Mouse (Mus musculus) NIH3T3 (cell line): ENCODE measurements around the gene Nfxl1.
"Not testable (repeated sequence)": the region's sequence is repeated elsewhere in the genome, so short reads cannot be mapped to it uniquely, and the experiment has no call there.

Experiments used
- DNase-seq: peaks from one replicate; pipeline ENCODE4 v3.0.0-alpha.2; 2012; ENCODE audit warnings: low read depth

Gene Nfxl1

DNA sequence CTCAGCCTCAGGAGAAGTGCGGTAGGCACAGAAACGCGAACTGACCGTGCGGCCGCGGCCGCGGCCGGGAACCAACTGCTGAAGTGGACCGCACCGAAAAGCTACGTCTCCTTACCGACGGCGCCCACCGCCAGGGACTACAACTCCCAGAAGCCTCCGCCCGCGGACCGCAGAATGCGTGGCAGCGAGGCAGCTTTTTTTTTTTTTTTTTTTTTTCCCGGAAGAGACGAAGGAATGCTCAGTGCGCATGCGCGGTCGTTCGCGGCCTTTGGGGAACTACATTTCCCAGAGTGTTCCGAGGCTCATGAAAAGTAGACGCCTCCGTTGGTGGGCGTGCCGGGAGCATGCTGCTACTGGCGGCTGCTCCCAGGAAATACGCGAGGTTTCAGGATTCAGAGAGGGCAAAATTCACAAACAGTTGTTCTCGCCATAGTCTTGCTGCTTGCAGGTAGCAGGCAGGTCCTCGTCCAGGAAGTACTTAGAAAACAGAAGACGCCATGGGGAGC, at the start of gene Nfxl1:
Nfxl1 (minus strand) TSS at position 141 of the 506 bp plus-strand sequence.
- peak; percentile 100 for DNase-seq

DNA sequence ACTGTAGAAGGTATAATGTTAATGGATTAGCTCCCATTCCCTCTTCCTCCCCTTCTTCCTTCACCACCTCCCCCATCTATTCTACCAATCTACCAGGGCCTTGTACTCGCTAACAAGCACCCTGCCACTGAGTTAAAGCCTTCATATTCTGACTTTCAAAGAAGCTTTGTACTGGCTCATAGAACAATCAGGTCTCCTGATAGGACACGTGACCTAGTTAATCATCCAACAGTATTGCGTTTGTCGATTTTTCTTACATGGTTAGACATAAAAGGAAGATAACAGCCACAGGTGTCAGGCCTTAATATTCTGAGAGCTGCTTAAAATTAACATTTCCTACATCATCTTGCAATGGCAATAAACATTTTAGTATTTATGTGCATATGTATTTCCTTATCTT, 43.7 kb upstream of the Nfxl1 start:
- DNase-seq: no peak

DNA sequence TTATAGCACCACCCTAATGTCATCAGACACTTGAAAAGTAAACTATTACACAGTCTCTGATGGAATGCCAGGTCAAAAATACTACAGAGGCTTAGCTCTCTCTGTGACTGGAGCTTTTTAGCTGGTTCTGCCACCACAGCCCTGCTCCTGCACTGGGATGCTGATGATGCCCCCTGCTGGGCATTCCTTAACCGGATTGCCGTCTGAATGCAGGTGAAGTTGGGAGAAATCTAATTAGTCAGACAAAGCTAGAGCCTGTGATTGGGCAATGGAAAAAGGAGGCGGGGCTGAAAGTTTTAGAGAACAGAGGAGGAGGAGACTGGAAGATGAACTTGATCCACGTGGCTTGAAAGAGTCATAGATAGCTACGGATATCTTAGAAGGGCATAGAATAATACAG, 41.5 kb upstream of the Nfxl1 start:
- peak; percentile 71 for DNase-seq

DNA sequence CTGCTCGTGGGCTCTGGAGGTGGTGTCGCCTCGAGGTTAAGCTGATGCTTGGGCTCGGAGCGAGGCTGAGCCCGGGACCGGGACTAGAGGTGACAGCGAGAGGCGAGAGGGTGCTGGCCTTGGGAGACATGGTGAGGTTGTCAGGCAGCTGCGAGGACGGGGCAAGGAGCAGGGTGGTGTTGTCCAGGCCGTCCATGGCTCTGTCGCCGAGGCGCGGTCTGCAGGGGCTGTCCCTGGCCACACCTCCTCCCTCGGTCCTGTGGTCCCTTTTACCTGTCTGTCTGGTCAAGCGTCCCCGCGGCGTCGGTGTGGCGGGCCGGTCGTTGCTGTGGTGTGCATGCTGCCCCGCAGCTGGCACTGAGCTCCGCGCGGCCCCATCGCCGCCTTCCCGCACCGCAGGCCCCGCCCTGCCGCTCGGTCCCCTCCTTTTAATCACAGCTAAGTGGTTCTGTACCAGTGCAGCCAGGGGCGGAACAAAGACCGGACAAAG, 27.8 kb upstream of the Nfxl1 start, which contains the start of gene Gm5868:
Gm5868 (minus strand) TSS at position 360 of the 490 bp plus-strand sequence.
- no peak for DNase-seq

DNA sequence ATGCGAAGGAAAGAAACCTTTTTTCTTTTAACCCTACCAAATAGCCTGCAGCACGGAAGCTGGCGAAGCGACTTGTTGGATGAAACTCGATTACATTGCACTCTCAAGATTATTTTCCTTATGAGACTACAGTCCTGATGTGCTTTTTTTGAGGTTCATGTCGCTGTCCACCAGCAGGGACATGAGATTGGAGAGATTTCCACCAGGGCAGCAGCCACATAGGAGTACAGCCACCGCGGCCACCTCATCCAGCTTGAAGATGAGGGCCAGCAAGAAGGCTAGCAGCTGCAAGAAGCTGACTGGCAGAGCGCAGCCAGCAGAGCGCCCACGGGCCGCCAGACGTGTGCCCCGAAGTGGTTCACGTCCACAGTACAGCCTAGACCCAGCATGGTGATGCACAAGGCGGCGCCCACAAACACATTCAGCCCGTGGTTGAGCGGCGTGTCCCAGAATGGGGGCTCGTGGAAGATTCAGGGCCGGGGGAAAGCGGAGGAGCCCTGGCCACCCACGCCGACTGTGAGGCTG, 27.2 kb upstream of the Nfxl1 start:
- DNase-seq: not testable (repeated sequence)

DNA sequence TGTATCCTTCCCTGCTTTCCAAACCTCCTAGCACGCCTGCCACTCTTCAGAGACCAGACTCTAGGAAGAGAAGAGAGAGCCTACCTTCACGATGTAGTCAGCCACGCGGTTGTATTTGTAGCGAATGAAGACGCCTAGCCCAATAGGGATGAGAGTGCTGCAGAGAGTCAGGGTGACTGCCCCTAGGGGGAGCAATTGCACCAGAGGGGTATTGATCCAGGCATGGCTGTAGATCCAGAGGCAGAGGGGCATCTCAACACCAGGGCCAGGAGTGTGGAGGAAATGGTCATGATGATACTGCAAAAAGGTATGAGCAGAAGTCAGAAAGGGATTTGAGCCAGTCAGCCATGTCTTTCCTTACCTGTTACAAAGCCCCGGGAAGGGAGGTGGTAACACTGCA, 26.6 kb upstream of the Nfxl1 start:
- DNase-seq: not testable (repeated sequence)

DNA sequence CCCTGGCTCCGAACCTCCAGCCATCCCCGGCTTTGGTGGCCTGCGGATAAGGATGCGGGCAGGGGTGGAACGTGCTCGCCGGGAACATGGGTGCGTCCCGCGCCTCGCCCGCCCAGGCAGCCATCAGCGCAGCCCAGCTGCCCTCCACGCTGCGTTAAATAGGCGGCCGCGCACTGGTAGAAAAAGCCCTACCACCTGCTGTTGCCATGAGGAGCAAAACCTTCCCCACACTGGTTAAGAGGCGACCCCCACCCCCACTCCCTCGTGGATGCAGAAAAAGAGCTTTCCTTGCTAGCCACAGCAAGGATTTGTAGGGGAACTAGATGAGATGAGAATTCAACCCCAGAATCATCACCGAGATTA, 21.5 kb upstream of the Nfxl1 start, which contains the start of gene Zar1:
Zar1 (minus strand) TSS at position 285 of the 363 bp plus-strand sequence.
- DNase-seq: not testable (repeated sequence)

DNA sequence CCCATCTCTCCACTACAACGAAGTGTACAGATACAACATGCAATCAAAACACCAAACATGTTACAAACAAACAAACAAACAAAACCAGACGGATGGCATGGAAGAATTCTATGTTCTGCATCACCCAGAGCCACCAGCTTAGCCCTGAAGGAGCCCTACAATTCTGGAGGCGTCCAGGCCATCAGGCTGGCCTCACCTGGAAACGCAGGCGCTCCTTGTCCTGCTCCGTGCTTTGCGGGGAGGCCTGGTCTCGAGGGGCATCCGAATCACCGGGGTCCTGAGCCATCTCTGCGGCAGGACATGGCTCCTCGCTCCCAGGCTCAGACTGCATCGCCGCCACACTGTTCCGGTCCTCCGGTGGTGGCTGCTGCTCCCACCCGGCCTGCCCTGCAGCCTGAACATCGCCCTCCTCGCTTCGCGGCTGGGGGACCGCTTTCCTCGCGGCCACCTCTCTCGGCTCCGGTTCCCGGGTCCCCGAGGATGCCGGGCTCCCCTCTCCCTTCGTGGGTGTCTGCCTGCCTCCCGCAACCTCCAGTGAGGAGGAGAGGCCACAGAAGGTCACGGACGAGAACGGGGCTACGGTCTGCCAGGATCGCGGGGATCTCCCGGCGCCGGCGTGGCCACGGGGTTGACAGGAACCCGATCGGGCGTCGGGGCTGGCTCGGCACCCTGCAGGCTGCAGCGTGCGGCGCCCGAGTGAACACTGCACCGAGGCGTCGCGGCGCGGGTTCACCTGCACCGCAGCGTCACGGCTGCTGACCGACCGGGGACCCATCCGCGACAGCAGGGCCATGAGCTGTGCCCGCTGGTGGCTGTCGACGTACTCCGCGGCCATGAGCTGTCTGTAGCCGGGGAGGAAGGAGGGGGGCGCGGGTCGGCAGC, 20.8 kb upstream of the Nfxl1 start:
- DNase-seq: not testable (repeated sequence)

DNA sequence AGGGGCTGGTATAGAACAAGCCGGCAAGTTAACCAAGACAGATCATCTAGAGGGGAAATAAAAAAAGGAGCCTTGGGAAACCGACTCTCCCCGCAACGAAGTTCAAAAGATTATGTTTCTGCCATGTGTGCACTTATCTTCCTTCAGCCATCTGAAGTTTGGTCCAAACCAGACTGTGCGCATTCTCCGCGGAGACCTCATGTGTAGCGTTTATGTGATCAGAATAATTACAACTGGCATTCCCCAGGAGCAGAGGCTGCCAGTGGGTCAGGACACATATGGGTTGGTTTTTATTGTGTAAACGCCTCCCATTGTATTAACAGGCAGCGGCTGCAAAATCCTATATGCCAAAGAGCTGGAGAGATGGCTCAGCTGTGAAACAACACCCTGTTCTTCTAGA, 20.1 kb upstream of the Nfxl1 start:
- DNase-seq: not testable (repeated sequence)

DNA sequence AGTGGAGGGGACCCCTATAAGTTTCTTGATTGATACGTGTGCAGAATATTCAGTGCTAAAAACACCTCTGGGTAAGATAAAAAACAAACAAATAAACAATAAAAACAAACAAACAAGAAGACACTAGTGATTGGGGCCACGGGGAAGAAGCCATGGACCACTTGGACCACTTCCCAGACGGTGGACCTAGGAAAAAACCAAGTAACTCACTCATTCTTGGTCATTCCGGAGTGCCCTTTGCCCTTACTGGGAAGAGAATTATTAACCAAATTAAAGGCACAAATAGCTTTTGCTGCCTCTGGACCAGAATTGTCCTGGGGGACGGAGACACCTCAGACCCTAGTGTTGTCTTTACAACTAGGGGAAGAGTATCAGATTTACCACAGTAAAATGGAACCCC, 6.1 kb upstream of the Nfxl1 start:
- no peak for DNase-seq

DNA sequence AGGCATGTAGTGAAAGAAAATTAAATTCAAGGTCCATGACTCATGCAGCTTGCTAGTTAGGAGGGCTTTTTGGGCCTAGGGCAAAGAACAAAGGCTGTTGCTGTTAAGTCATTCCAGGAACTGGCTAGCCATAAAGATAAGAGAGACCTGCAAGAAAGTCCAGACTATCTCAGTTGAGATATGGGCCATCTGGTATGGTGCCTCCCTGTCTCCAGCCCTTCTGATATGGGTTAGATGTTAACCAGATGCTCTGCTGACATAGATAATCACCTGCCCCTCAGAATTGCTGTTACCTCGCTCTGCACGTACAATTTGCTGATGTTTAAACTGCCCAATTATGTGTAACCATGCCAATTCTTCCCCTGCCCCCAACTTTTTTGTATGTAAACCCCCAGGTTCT, 3.7 kb upstream of the Nfxl1 start:
- DNase-seq: not testable (repeated sequence)

DNA sequence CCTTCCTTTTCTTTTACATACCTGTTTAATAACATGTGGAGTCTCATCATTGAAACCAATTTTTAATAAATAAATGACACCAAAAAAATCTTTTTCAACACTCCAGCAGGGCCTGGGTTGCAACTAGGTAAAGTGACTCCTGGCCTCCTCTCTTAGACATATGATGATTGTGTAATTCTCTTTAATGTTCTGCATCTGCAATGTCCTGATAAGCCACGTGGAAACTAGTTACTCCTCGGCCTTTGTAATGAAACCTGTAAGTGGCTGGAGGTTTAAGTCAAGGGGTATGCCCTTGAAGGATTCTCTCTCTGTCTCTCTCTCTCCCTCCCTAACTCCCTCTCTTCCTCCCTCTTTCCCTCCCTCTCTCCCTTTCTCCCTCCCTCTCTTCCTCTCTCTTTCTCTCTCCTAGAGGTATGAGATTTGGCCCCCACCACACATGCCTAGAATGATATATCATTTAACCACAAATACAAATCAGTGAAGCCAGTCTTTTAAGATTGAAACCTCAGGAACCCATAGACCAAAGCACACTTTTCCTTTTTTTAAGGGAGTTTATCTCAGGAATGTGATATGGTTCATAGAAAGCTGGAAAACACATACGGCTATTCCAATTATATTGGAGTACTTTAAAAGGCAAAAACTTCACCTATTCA, 1.6 kb upstream of the Nfxl1 start:
- no peak for DNase-seq

DNA sequence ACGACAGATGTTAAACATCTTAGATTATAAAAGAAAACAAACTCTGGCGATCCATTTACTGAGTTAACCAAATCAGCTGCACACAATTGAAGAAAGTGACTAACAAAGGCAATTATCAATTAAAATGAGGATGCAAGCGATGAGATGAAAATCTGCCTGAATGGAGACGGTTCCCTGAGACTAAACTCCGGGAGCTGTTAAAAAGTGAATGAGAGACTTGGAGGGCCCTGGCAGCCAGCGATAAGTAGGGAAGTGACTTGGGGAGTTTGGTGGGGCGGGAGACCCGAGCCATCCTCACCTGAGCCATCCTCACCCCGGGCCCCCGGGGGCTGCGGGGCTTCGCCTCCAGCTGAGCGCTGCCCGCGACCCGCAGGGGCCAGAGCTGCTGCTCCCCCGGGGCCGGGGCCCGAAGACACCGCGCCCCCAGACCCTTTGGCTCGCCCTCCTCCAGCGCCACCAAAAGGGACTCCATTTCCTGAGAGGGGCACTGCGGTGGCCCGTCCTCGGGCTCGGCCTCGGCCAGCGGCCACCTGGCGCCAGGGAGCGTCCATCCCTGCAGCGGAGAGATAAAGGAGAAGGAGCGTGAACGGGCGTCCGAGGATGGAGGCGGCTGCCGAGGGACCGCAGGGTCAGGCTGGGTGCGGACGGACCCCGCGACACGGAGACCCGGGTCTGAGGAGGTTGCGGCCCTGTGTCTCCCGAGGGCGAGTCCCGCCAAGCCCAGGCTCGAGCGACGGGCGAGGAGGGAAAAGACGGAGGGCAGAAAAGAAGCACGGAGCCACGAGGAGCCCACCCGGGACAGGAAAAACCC, 563 bp downstream of the Nfxl1 start:
- DNase-seq: peak; percentile 25

DNA sequence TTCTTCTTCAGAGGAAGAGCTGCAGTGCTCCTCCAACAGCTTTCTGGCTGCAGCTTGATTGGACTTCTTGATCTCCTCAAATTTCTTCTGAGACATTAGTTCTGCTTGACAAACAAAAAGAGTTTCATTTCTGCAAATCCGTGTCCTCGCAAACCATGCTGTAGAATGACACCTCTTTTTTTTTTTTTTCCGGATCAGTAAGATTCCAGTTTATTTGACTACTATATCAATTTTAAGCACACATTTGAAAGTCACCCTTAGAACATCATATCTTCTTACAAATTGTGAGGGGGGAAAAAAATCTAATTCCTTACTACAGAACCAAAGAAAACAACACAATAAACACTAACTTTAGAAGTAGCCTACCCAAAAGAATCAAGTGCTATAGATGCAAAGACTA, 3.2 kb downstream of the Nfxl1 start:
- DNase-seq: no peak

DNA sequence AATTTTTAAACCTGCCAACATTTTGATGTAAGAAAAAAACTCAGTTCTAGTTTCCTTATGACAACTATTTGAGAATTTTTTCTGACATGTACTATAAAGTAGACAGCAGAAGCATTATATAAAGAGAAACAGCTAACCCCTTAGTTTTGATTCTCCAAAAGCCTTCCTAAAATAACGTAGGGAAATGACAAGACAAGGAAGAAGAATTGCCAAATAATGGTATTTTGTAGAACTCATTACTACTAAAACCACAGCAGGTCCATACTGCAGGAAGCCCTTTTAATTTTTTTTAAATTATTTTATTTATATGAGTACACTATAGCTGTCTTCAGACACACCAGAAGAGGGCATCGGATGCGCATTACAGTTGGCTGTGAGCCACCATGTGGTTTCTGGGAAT, 8.3 kb downstream of the Nfxl1 start:
- DNase-seq: peak; percentile 13

DNA sequence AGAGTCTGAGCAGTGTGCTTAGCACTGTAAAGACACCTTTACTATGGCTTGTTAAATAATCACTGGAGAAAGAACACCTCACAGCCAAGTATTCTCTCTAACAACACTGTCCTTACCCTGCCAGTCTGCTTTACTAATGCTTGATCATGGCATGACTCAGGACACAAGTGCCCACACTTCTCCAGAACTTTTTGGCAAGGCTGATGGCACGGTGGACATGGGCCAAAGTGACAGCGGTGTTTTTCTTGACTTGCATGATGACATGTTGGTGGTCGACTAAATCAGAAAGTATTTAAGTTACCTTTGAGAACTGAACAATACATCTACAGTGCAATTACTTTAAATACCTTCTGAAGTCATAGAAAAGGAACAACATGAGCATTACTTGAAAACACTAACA, 30.6 kb downstream of the Nfxl1 start:
- peak; percentile 19 for DNase-seq

DNA sequence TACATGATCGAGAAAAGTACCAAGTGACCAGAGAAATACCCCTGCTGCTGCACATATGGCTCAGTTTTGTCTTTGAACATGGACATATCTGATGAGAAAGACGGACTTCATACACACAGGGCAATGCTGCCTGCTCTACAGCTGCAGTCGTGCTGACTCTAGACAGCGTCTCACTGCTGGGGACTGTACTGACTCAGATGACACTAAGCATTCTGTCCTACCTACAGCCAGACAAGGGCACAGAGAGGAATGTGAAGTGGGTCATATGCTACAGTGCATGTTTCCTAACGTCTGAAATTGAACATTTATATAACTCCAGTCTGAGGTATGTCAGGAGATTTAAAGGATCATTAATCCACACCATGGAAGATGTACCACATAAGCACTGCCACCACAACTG, 45.7 kb downstream of the Nfxl1 start:
- DNase-seq: no peak

DNA sequence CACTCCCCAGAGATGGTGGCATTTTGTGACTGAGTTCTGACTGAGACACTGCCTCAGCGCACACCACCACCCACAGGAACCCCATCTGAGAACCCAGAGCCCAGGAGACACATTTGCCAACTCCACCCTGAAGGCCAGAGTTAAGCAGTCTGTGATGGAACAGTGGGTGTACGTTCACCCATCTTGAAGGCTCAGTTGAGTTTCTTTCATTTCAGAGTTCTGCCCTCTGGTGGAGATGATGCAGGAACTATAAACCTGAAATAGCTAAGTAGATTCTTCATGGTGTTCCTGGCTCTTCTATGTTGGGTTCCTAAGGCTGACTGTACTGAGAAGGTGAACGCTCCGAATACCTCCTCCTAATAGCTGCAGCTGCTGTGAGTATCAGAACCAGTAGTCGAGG, 53.7 kb downstream of the Nfxl1 start:
- peak; percentile 54 for DNase-seq

DNA sequence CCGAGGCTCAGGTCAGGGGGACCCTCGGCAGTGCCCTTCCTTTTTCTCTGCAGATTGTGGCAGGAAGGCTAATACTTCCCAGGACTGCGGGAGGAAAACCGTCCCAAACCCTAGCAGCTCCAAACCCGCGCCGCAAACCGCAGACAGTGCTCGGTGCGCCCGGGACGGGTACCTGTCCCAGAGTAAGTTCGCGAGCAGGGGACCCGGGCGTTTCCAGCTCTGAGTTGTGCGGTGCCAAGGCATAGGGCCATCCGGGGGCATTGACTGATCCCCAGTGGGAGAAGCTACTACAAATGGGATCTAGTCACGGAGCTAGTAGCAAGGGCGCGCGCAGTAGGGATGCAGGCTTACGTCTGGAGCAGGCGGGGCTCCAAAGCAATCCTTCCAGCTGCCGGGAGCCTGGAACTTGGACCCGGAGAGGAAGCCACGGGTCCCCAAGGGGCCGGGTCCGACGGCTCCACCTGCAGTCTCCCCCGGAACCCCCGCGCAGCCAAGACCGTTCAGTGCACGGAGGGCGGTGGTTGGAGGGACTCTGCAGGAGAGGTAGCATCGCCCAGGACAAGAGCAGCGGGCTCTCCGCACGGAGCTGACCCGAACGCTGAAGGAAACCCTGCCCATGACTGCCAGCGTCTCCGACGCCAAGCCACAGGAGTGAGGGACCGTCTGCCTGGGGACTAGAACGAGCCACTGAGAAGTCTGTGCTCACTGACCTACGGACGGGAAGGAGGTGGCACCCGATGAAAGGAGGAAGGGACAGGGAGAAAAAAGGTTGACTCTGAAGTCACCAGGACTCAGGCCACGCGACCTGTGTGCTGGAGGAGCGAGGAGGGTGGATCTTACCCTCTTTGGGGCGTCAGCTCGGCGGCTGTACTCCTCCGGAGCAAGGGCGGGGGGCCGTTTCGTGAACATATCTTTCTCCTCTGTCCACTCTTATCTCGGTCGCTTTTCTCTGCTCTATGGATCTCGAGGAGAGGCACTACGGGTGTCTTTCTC, 55.7 kb downstream of the Nfxl1 start, which contains the start of gene Corin:
Corin (minus strand) TSS at position 943 of the 993 bp plus-strand sequence.
- DNase-seq: no peak

DNA sequence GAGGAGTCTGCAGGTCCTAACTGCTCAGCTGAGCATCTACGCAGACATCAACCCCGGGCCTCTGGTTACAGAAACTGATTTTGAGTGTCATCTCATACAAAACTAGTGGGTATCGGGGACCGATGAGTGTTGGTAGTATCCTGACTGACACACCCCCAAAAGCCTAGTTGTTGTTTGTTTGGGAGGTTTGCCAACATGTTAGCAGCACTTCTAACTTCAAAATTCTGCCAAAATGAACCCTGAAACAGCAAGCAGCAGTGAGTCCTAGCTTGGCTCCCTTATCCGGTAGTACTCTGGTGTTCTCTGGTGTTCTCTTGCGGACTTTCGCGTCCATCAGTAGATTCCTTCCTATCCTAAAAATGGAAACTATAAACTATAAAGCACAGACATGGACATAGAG, 56.7 kb downstream of the Nfxl1 start:
- peak; percentile 14 for DNase-seq
